Mouse (Mus musculus) gastrocnemius, postnatal 25 days (tissue): ENCODE data around the gene Gm9821. TPM values are rescaled to one million over a fixed set of nuclear protein-coding genes. Genes with fewer than 3 reads are reported as not detected.
A peak's percentile ranks its signal among the peaks of the same experiment; 100 is the strongest.

Experiments used
- DNase-seq: peaks from one replicate; pipeline ENCODE4 v3.0.0; 2022
- total RNA-seq, 2 experiments: library from RNA; stranded (reverse); gene quantifications; 1 replicate in 1 of 2; 2 replicates in 1 of 2; pipeline ENCODE4 v1.2.3; 2021

Gm9821 gene
- total RNA-seq, 2 experiments from 2014 or later, result not detected

DNA sequence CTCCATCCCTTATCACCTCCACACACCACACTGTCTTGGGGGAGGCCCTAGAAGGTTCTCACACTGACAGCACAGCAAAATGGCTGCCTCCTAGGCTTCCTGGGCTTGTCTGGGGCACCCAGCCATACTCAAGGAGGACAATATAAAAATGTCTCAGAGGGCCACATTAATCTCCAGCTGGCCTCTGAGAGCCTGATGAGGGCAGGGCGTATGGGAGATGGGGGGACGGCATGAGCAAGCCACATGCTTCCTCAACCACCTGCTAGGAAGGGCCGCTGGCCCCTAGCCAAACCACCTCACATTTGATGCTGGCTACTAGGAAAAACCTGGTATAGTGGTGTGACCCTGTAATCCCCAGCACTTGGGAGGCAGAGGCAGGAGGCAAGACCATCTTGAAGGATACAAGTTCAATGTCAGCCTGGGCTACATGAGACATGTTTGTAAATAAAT, 3.3 kb downstream of the Gm9821 start:
- DNase-seq, result peak; percentile 28

DNA sequence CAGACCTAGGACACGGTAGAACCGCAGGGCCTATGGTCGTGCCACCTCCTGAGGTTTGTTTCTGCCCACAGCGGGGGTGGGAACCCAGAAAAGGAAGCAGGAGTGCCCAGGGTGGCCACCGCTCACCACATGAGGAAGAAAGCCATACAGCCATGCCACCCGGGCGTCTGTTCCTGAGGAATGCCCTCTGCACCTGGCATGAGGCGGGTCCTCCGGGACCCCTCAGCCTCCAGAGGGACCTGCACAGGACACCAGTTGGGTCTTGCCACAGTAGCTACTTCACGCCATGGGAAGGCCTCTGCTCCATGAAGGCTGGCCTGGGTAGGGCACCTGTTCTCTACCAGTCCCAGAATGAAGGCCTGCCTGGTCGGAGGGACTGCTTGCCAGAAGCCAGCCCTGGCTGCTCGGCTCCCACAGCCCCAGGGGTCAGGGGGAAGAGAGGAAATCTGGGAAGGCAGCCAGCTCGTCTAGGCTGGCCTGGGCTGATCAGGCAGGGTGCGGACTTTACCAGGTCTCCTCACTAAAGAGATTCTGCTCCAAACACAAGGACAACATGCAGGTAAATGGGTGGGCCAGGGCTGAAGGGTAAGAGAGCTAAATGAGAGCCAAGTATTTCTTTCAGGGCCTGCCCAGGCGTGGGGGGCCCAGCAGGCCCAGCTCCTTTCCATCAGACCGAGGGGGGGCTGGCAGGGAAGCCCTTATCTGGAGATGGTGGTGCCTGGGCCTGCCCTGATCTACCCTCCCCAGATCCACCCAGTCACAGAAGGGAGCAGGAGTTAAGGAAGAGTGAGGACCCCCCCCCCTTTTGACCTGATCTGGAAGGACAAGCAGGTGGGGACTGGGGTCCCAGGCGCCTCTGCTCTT, 4.1 kb downstream of the Gm9821 start:
- peak; percentile 64 for DNase-seq

GRCm38 (mm10) chr2:91950275-91951085, 5.0 kb downstream of the Gm9821 start:
- DNase-seq, result peak; percentile 77

DNA sequence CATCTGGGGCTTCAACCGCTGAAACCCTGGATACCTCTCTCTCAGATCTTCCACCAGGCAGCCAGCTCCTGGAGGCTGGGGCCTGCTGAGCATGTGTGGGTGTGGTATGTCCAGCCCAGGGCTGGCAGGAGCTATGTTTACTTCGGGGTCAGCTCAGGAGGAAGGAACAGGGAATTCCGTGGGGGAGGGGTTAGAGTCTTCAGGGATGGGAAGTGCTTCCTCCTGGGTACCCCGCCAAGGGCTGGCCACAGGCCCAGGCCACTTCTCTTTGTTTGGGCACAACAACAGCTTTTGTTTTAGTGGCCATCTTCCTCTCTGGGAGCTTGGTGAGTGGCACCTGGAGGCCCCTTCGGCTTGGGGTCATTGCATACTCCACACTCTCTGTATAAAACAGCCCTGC, 8.3 kb downstream of the Gm9821 start:
- DNase-seq, result peak; percentile 70

- peak; percentile 6 for DNase-seq
These were observed 9.7 kb downstream of the Gm9821 start for GRCm38 (mm10) chr2:91955121-91955591.

DNA sequence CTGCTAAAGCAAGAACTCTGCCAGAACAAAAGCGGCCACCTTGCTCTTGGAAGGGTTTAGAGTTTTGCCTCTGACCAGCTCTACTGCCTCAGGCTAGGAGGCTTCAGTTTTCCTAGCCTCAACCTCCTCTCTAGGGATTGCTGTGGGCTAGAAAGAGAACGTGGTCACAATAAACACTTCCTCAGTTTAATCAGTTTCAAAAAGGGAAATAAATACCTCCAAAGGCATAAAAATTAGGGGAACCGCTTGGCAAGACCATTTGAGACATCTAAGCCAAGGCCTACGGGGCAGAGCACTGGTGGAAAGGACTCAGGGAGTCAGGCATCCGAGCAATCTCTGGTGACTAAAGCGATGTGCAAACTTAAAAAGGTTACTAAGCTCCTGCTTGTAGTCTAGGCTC, 10.4 kb downstream of the Gm9821 start:
- no peak for DNase-seq

GRCm38 (mm10) chr2:91957096-91957495, 11.6 kb downstream of the Gm9821 start:
- peak; percentile 30 for DNase-seq

DNA sequence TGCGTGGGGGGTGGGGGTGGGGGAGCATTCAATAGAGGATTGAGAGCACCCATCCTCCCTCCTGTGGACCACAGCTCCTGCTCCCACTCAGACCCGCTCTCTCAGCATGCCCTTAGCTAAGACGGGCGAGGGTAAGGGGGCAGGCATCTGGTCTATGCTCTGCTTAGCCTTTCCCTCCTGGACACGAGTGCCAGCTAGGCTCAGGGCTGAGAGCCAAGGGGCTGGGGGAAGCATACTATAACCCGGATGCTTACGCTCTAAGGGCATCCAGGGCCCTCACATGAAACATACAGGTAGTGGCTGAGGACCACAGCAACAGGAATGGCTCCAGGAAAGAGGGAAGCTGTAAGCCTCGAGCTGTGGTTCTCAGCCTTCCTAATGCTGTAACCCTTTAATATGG, 12.5 kb downstream of the Gm9821 start:
- DNase-seq, result no peak

DNA sequence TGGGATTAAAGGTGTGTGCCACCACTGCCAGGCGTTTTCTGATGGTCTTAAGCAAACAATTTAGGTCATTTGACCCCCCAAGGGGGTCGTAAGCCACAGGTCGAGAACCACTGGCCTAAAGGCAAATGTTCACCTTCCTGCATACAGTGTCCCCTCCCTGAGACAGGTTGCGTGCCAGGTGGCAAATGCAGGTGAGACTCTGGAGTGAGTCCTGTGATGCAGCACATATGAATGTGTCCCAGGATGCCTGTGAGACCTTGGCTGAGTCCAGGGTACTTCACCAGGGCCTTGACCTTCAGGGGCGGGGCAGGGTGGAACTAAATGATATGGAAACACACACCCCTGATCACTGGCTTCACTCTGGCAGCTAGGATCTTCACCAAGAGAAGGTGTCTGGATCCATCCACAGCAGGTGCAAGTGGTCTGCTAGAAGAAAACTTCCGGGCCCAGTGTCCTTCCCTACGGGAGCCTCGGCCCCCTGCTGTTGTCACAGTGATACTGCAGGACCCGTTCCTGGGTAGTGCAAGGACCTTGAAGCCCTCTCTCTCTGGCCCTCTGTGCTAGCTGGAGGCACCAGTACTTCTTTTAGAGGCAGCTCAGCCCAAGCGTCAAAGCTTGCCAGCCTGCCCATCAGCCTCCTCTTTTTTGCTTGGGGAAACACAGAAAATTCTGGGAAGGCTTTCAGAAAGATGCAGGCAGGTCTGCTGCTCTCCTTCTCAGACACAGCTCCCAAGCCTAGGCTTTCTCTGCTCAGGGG, 13.4 kb downstream of the Gm9821 start:
- DNase-seq, result peak; percentile 45

GRCm38 (mm10) chr2:91959544-91960410, 14.3 kb downstream of the Gm9821 start:
- no peak for DNase-seq

DNA sequence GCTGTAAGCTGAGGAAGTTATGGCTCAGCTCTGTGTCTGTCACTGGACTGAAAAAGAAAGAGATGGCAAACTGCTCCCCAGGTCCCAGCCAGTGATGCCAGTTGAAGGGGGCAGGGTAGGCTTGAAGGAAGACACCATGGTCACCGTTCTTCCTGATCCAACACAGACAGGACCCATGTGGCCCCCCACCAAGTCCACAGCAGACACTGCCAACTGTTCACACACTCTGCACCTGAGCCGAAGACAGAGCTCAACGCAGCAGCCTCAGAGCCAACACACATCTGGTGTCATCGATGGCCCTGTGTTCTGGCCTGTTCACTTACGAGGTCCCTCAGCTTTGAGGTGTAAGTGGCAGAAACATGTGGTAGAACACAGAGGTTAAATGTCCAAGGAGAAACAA, 15.0 kb downstream of the Gm9821 start:
- DNase-seq, result no peak

DNA sequence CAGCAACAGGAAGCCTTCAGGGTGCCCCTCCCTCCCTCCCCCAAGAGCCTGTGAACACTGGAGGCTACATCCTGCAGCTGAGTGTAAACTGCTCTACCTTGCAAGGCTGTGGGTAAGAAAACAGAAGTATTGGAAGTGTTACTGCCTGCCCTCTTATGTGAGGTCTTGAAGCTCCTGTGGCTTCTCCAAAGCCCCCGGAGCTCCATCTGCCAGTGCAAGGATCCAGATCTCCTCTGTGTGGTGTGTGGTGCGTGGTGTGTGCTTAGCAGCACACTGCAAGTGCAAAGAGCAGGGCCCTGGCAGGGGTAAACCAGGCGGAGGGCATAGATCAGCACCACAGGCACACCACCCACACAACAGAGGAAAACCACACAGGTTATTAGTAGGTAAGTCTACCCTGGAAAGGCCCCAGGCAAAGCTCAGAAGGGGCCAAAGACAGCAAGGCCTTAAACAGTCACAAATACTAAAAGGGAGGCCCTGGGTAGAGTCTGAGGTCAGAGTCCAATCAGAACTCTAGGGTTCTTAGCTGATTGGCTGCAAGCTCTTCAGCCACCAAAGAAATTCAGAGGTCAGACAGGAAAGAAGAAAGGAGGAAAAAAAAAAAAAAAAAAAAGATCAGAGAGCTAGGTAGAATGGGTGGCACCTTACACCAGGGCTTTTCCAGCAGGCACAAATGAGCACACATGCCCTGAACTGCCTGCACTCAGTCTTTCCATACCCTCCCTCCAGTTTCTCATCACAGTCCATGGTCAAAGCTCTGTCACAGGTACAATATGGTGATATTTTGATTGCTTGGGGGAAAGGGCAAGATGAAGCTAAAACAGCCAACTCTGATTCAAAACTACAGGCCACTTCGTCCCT, 16.6 kb downstream of the Gm9821 start:
- DNase-seq, result no peak

- peak; percentile 56 for DNase-seq
These were observed 17.4 kb downstream of the Gm9821 start for GRCm38 (mm10) chr2:91962864-91963401.

DNA sequence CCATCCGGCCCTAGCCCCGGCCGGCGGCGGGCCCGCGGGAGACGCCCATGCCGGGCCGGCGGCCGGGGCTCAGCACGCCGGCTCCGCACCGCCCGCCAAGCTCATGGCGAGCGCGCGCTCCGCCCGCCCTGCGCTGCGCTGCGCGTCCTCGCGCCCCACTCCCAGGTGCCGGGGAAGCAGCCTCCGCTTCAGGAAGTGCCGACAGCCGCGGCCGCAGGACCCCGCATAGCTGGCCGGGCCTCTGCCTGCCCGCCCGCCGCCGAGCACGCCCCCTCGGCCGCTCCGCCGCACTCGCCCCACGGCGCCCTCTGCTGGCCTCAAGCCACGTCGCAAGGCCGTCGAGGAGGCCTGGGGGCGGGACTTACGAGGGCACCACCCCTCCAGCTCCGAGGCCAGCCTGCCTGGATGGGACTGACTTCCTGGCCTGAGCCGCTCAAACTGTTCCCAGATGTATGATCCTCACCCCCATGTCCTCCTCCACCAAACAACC, 18.0 kb downstream of the Gm9821 start:
- peak; percentile 95 for DNase-seq

DNA sequence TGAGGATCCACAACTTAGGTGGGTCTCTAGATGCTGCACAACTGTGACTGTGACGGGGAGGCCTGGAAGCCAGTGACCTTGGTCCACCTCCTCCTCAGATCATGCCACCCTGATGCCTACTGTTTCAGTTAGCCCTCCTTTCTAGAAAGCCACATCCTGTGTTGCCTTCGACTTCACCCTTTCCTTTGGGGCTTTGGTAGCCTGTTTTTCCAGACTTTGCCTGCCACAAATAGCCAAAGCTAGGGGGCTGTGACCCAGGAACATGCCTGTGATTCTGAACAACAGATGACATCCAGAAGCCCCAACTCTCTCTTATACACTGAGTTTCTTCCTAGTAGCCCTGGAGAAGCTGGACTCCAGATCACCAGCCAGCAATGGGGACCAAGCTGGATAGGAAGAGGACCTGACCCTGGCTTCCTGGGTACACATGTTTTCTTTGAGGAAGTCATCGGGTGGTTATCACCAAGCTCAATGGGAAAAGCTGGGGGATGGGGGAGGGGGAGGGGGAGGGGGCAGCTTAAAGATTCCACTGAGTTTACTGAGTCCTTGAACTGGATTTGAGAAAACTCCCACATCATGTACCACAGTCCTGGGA, 19.2 kb downstream of the Gm9821 start:
- DNase-seq, result no peak

DNA sequence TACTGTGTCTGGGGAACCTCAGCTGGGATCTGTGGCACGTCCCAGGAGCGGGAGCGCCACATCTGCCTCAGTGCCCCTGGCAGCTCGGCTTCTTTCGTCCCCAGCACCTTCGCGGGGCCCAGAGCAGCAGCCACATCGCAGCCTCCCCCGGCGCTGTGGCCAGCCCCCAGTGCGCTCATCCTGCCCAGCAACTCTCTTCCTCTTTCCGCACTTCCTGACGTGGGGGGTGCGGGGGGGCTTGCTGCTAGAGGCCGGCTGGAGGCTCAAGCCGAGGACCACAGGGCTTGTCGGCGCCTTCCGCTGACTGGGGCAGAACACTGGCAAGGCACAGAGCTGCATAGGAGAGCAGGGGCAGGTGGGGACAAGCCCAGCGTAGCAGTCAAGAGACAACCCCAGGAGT, 19.9 kb downstream of the Gm9821 start:
- DNase-seq, result peak; percentile 70

- no peak for DNase-seq
These were observed 20.9 kb downstream of the Gm9821 start for GRCm38 (mm10) chr2:91966367-91966766.

GRCm38 (mm10) chr2:91967962-91968361, 22.5 kb downstream of the Gm9821 start:
- peak; percentile 47 for DNase-seq
